Mouse (Mus musculus) kidney, embryonic 14.5 days (tissue): ENCODE data around the gene Raet1e. TPM values are rescaled to one million over a fixed set of nuclear protein-coding genes. Genes with fewer than 3 reads are reported as not detected.
"Not testable (repeated sequence)": the region's sequence is repeated elsewhere in the genome, so short reads cannot be mapped to it uniquely, and the experiment has no call there.

Experiments used
- ATAC-seq: fragments of 200-750 bp; cut with Nextera tagmentation; 2 replicates; pipeline ENCODE4 v1.8.0; 2017; ENCODE audit warnings: moderate number of reproducible peaks, mild to moderate bottlenecking, moderate TSS enrichment, moderate library complexity; ENCODE audit not compliant: low FRiP score, low TSS enrichment
- H3K27ac ChIP-seq: fragments of 300-500 bp; sonication (generic); 2 replicates; pipeline ENCODE4 v1.5.1; 2014; ENCODE audit warnings: low read depth, mild to moderate bottlenecking, low read length, moderate library complexity, mixed read lengths
- H3K27me3 ChIP-seq: fragments of 300-500 bp; sonication (generic); 2 replicates; pipeline ENCODE4 v1.6.1; 2014; ENCODE audit warnings: mild to moderate bottlenecking, low read length; ENCODE audit not compliant: control insufficient read depth, insufficient read depth
- H3K36me3 ChIP-seq: fragments of 300-500 bp; sonication (generic); 2 replicates; pipeline ENCODE4 v1.6.1; 2014; ENCODE audit warnings: low read length, mixed read lengths; ENCODE audit not compliant: control insufficient read depth, insufficient read depth
- H3K4me1 ChIP-seq: fragments of 300-500 bp; sonication (generic); 2 replicates; pipeline ENCODE4 v1.6.1; 2014; ENCODE audit warnings: low read length, mixed read lengths; ENCODE audit not compliant: control insufficient read depth, insufficient read depth
- H3K4me2 ChIP-seq: fragments of 300-500 bp; sonication (generic); replicated peaks from 2 replicates; pipeline ENCODE4 v1.6.1; 2014; ENCODE audit warnings: low read depth, mild to moderate bottlenecking, low read length
- H3K4me3 ChIP-seq: fragments of 300-500 bp; sonication (generic); 2 replicates; pipeline ENCODE4 v1.5.1; 2014; ENCODE audit warnings: mild to moderate bottlenecking, low read length
- H3K9ac ChIP-seq: fragments of 300-500 bp; sonication (generic); 2 replicates; pipeline ENCODE4 v1.6.1; 2014; ENCODE audit warnings: low read depth, mild to moderate bottlenecking, low read length, moderate library complexity
- H3K9me3 ChIP-seq: fragments of 300-500 bp; sonication (generic); 2 replicates; pipeline ENCODE4 v1.6.1; 2016; ENCODE audit warnings: low read length; ENCODE audit not compliant: control insufficient read depth
- WGBS: fragments of 180-500 bp; shearing (Covaris S2); extraction: QIAGEN DNeasy Blood & Tissue Kit; methylation state at CpG from one replicate; pipeline ENCODE4 v1.1.7; 2014; 5-methylcytosine and 5-hydroxymethylcytosine counted together
- polyA plus RNA-seq: library from polyadenylated mRNA; unstranded; fragments of >200 nt; fragmentation: Nextera tagmentation; extraction: Ambion mirVana; gene quantifications from 2 replicates; pipeline ENCODE4 v1.2.1, GENCODE M21; 2014

The Raet1e gene
- polyA plus RNA-seq, 1 experiment from 2014 or later, result 14.6 TPM

DNA sequence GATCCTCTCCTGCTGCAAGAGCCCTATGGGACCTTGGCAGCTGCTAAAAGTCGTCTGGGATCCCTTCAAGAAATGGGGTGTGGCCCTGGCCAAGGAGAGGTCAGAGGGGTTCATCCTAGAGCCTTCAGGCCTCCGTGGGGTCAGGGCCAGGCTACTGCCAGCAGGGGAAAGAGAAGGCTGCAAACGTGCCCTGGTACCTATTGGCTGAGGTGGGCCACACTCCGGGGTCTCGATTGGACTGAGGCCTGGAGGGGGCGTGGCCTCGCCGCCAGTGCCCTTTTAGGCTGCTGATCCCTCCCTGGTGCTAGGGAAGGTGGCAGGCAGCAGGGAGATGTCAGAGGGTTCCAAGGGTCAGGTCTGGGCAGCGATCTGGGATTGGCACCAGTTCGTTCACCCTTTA, 222.9 kb downstream of the Raet1e start:
- H3K4me1 ChIP-seq, H3K36me3 ChIP-seq, H3K9me3 ChIP-seq, H3K27ac ChIP-seq, H3K4me3 ChIP-seq, H3K4me2 ChIP-seq, H3K9ac ChIP-seq, H3K27me3 ChIP-seq: not testable (repeated sequence)
- ATAC-seq, result peak; percentile 40; the same call in 1 of the 2 replicates
- WGBS, result 4% methylated on average over 6 of the region's 10 CpGs

GRCm38 (mm10) chr10:22390146-22390545, 231.8 kb downstream of the Raet1e start:
- not testable (repeated sequence) for H3K27ac ChIP-seq, ATAC-seq, H3K4me2 ChIP-seq, H3K36me3 ChIP-seq, H3K9ac ChIP-seq, H3K27me3 ChIP-seq, H3K9me3 ChIP-seq, H3K4me1 ChIP-seq, H3K4me3 ChIP-seq
- 86% methylated on average over 7 of the region's 7 CpGs for WGBS

DNA sequence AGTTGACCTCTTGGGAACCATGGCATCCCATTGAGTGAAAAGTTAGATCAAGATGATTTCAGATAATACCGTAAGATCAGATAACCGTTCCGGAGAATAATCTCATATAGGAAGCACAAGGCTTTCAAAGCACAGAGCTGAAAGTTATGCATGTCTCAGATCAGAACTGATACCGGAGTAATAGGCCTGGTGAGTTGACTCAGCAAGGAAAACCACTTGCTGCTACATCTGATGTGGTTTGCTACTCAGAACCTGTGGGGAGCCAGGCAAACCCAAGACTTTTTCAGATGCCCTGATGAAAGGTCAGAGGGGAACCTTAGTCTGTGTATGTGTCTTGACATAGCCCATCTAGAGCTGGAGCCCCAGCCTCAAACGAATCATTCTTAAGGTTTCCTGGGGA, 233.2 kb downstream of the Raet1e start:
- H3K9me3 ChIP-seq, H3K36me3 ChIP-seq, H3K4me2 ChIP-seq, H3K4me3 ChIP-seq, H3K4me1 ChIP-seq, ATAC-seq, H3K27me3 ChIP-seq, H3K9ac ChIP-seq, H3K27ac ChIP-seq: not testable (repeated sequence)
- 72% methylated on average over 2 of the region's 5 CpGs for WGBS

- ATAC-seq, H3K9me3 ChIP-seq, H3K36me3 ChIP-seq, H3K9ac ChIP-seq, H3K4me2 ChIP-seq, H3K4me3 ChIP-seq, H3K4me1 ChIP-seq, H3K27ac ChIP-seq, H3K27me3 ChIP-seq: not testable (repeated sequence)
- WGBS, result no CpG with 5 or more reads among the region's 2 CpGs
These were observed 234.9 kb downstream of the Raet1e start for GRCm38 (mm10) chr10:22393028-22393824.

DNA sequence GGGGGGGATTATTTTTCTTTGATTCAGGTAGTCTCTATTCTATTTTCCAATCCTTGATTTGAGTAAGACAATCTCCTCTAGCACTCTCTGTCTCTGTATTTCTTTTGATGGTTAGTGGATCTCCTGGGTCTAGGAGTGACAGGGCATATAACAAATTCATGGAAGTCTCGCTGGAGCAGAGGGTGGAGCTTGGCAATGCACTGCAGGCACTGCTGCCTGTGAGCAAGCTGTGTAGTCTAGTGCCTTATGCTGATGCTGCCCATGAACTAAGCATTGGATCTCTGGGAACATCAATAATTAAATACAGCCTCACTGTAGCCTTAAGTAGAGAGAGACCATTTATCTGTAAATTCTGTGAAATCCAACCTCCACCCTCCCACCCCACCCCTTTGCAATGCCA, 238.3 kb downstream of the Raet1e start:
- H3K4me1 ChIP-seq, ATAC-seq, H3K9me3 ChIP-seq, H3K36me3 ChIP-seq, H3K4me3 ChIP-seq, H3K9ac ChIP-seq, H3K4me2 ChIP-seq, H3K27ac ChIP-seq, H3K27me3 ChIP-seq: not testable (repeated sequence)
- WGBS, result 11% methylated on average over 1 of the region's 1 CpGs

GRCm38 (mm10) chr10:22402225-22402917, 244.0 kb downstream of the Raet1e start:
- not testable (repeated sequence) for H3K4me1 ChIP-seq, H3K9me3 ChIP-seq, H3K9ac ChIP-seq, H3K27me3 ChIP-seq, H3K27ac ChIP-seq, H3K4me3 ChIP-seq, H3K36me3 ChIP-seq, H3K4me2 ChIP-seq
- under 1% methylated on average over 8 of the region's 11 CpGs for WGBS
- peak; percentile 87 for ATAC-seq

GRCm38 (mm10) chr10:22413702-22414494, 255.5 kb downstream of the Raet1e start:
- H3K4me2 ChIP-seq, H3K27ac ChIP-seq, H3K4me1 ChIP-seq, H3K36me3 ChIP-seq, H3K9me3 ChIP-seq, H3K4me3 ChIP-seq, H3K9ac ChIP-seq, H3K27me3 ChIP-seq: not testable (repeated sequence)
- 9% methylated on average over 1 of the region's 8 CpGs for WGBS
- peak; percentile 81; the same call in 1 of the 2 replicates for ATAC-seq
